Mouse (Mus musculus) intestine, postnatal 0 days (tissue): ENCODE data around the gene Serinc3. TPM values are rescaled to one million over a fixed set of nuclear protein-coding genes. Genes with fewer than 3 reads are reported as not detected.
A peak's percentile ranks its signal among the peaks of the same experiment; 100 is the strongest.
"Not testable (repeated sequence)": the region's sequence is repeated elsewhere in the genome, so short reads cannot be mapped to it uniquely, and the experiment has no call there.

Experiments
- ATAC-seq: fragments of 200-750 bp; cut with Nextera tagmentation; 2 replicates; pipeline ENCODE4 v1.8.0; 2017; ENCODE audit warnings: mild to moderate bottlenecking, moderate TSS enrichment, moderate library complexity
- H3K27ac ChIP-seq: fragments of 300-500 bp; sonication (generic); 2 replicates; pipeline ENCODE4 v1.5.1; 2014; ENCODE audit warnings: mild to moderate bottlenecking, low read depth, low read length, moderate library complexity
- H3K27me3 ChIP-seq: fragments of 300-500 bp; sonication (generic); replicated peaks from 2 replicates; pipeline ENCODE4 v1.6.1; 2014; ENCODE audit warnings: low read length, mixed read lengths; ENCODE audit not compliant: control insufficient read depth, insufficient read depth
- H3K36me3 ChIP-seq: fragments of 300-500 bp; sonication (generic); 2 replicates; pipeline ENCODE4 v1.6.1; 2014; ENCODE audit warnings: mild to moderate bottlenecking, moderate library complexity; ENCODE audit not compliant: control insufficient read depth, insufficient read depth
- H3K4me1 ChIP-seq: fragments of 300-500 bp; sonication (generic); replicated peaks from 2 replicates; pipeline ENCODE4 v1.6.1; 2014; ENCODE audit warnings: antibody characterized with exemption, low read length, mixed read lengths; ENCODE audit not compliant: control insufficient read depth, insufficient read depth
- H3K4me2 ChIP-seq: fragments of 300-500 bp; sonication (generic); replicated peaks from 2 replicates; pipeline ENCODE4 v1.6.1; 2014; ENCODE audit warnings: low read depth, mild to moderate bottlenecking, moderate library complexity
- H3K4me3 ChIP-seq: fragments of 300-500 bp; sonication (generic); 2 replicates; pipeline ENCODE4 v1.5.1; 2014; ENCODE audit warnings: low read depth, low read length
- H3K9ac ChIP-seq: fragments of 300-500 bp; sonication (generic); 2 replicates; pipeline ENCODE4 v1.6.1; 2014; ENCODE audit warnings: mild to moderate bottlenecking, low read depth, low read length
- H3K9me3 ChIP-seq: fragments of 300-500 bp; sonication (generic); 2 replicates; pipeline ENCODE4 v1.6.1; 2016; ENCODE audit warnings: mixed run types; ENCODE audit not compliant: control insufficient read depth
- CTCF ChIP-seq: sonication (generic); IDR thresholded peaks from 2 replicates; pipeline ENCODE4 v1.5.1; 2016; ENCODE audit warnings: low read depth, mild to moderate bottlenecking, control low read depth, antibody characterized with exemption, moderate library complexity
- WGBS: fragments of 180-500 bp; shearing (Covaris S2); extraction: QIAGEN DNeasy Blood & Tissue Kit; methylation state at CpG from one replicate; pipeline ENCODE4 v1.1.7; 2014; 5-methylcytosine and 5-hydroxymethylcytosine counted together
- polyA plus RNA-seq: library from polyadenylated mRNA; unstranded; fragments of >200 nt; fragmentation: Nextera tagmentation; extraction: Ambion mirVana; gene quantifications from 2 replicates; pipeline ENCODE4 v1.2.1, GENCODE M21; 2015

The Serinc3 gene
- polyA plus RNA-seq, 1 experiment from 2014 or later, result 61.3 TPM

DNA sequence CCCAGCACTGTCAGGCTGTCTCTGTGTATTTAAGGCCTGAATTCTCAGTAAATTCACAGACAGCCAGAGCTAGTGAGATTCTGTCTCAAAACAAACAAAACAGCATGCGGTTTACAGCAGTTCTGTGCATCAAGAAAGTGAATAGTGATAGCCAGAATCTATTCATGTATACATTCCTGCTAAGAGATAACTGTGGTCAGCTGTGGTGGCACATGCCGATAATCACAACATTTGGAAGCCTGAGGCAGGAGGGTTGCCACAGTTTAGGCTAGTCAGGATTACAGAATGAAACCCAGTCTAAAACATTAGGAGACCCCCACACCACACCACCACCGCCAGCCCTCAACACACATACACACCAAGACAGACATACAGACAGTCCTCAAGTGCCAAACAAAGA, 44.8 kb upstream of the Serinc3 start:
- Histone ChIP-seq H3K9ac (no peak overlapping the region), H3K9me3 (no peaks in the 10 kb centered on the region), H3K4me1 (peaks cover 16% of the 10 kb centered on the region), H3K36me3 (no peaks in the 10 kb centered on the region), H3K4me2 (no peak overlapping the region), H3K27ac (no peak overlapping the region), H3K4me3 (no peak overlapping the region), H3K27me3 (no peaks in the 10 kb centered on the region)
- no peak for ATAC-seq
- TF ChIP-seq CTCF, result no peak
- WGBS, result 70% methylated on average over 3 of the region's 3 CpGs

DNA sequence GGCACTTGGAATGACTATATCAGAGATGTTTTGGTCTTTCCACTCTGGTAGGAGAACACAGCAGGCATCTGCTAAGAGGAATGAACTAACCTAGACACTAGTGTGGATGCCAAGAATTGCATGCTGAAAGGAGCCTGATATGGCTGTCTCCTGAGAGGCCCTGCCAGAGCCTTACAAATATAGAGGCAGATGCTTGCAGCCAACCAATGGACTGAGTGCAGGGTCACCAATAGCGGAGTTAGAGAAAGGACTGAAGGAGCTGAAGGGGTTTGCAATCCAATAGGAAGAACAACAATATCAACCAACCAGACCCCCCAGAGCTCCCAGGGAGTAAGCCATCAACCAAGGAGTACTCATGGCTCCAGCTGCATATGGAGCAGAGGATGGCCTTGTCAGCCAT, 43.4 kb upstream of the Serinc3 start:
- 93% methylated on average over 1 of the region's 1 CpGs for WGBS
- not testable (repeated sequence) for H3K27me3 ChIP-seq, ATAC-seq

DNA sequence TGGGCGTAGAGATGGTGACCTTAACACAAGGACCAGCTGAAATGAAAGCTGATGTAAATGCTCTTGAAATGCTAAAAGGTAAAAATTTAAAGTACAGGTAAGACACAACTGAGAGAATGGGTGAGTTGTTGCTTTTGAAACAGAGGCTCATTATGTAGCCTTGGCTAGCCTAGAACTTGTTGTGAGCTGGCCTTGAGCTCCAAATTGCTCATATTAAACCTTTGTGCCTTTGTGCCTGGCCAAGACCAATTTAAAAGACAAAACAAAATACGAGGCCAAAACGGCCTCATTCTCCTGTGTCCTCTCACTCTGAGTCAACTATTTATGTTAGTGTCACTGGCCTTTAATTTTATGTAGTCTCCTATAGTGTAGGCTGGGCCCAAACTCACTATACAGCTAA, 42.0 kb upstream of the Serinc3 start:
- Histone ChIP-seq H3K4me3 (no peak overlapping the region), H3K9ac (no peak overlapping the region), H3K4me1 (peaks cover 7% of the 10 kb centered on the region; the same call in 1 of the 2 replicates), H3K27ac (no peak overlapping the region), H3K36me3 (no peaks in the 10 kb centered on the region), H3K27me3 (no peaks in the 10 kb centered on the region), H3K9me3 (no peaks in the 10 kb centered on the region), H3K4me2 (no peak overlapping the region)
- TF ChIP-seq CTCF, result no peak
- no peak for ATAC-seq
- WGBS, result 73% methylated on average over 3 of the region's 3 CpGs

More for the DNA sequence above, 43.4 kb upstream of the Serinc3 start:
- H3K36me3 ChIP-seq, H3K4me3 ChIP-seq, H3K27ac ChIP-seq, H3K9me3 ChIP-seq, H3K4me2 ChIP-seq, H3K9ac ChIP-seq: not testable (repeated sequence)
- peaks cover 15% of the 10 kb centered on the region for H3K4me1 ChIP-seq

DNA sequence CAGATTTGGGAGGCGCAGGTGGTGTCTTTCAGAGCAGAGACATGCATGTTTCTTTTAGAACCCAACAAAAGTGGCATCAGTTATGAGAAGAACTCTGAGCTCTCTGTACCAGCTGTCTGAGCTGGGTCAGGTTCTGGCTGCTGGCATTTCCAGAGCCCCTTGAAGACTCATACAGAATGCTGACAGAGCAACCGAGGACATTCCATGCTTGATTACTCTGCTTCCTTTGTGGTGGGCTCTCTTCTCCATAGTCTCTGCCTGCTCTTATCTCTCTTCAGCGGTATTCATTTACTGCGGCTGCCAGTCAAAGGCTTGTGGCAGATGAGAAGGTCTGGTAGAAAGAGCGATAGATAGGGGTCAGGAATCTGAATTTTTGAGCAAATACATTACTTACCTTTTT, 41.3 kb upstream of the Serinc3 start:
- H3K4me2 ChIP-seq, result no peak overlapping the region
- H3K27me3 ChIP-seq, result no peaks in the 10 kb centered on the region
- no peak overlapping the region for H3K4me3 ChIP-seq
- H3K4me1 ChIP-seq, result peaks cover 6% of the 10 kb centered on the region; the same call in 1 of the 2 replicates
- H3K9ac ChIP-seq, result no peak overlapping the region
- H3K27ac ChIP-seq, result peak overlapping the region; percentile 28; the same call in 1 of the 2 replicates
- no peaks in the 10 kb centered on the region for H3K9me3 ChIP-seq
- whole genome bisulfite sequencing, result 52% methylated on average over 5 of the region's 5 CpGs
- ATAC-seq, result no peak
- H3K36me3 ChIP-seq, result no peaks in the 10 kb centered on the region
- no peak for TF ChIP-seq CTCF

DNA sequence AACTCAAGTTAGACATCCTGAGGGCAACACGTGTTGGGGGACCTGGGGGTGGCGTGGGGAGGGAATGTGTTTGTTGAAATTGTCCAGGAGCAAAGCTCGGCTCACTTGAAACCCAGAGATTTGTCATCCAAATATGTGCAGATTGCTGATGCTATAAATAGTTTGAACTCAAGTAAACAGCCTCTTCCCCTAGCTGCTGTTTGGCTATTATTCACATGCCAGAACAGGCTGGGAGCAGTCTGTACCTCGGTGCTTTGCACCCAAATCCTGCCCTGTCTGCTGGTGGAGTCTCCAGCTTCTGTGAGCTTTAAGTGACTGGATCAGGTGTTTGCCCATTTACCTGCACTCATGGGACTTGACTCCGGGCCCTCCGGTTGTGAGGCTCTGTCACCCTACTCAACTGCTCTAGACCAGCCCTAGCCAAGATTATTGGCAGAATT, 40.9 kb upstream of the Serinc3 start:
- no peaks in the 10 kb centered on the region for H3K9me3 ChIP-seq
- H3K27me3 ChIP-seq, result no peaks in the 10 kb centered on the region
- WGBS, result 46% methylated on average over 6 of the region's 6 CpGs
- H3K4me1 ChIP-seq, result peaks cover 6% of the 10 kb centered on the region; the same call in 1 of the 2 replicates
- H3K36me3 ChIP-seq, result no peaks in the 10 kb centered on the region
- ATAC-seq, result no peak
- 0 out of 2 replicates have a peak, but pooled peaks have one; percentile 13 for TF ChIP-seq CTCF
- no peak overlapping the region for H3K4me2 ChIP-seq
- H3K4me3 ChIP-seq, result no peak overlapping the region
- H3K27ac ChIP-seq, result peak overlapping the region; percentile 28; the same call in 1 of the 2 replicates
- no peak overlapping the region for H3K9ac ChIP-seq

DNA sequence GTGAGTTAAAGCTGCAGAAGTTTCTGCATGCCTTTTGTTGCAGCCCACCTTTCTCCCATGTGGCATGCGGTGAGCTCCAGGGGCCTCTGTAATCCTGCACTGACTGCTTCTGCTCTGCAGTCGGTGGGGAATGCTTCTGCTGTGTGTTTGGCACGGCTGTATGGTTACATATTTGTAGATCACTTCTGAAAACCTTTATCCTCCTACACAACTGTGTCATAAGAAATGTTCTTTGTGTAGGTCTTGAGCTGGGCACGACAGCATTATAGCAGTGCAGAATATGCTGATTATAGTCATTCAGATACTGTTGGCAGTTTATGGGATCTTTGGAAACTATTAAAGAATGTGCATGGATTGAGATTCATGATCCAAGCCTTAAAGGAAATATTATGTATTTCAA, 40.4 kb upstream of the Serinc3 start:
- 30% methylated on average over 4 of the region's 4 CpGs for WGBS
- peaks cover 6% of the 10 kb centered on the region; the same call in 1 of the 2 replicates for H3K4me1 ChIP-seq
- H3K27me3 ChIP-seq, result no peaks in the 10 kb centered on the region
- H3K4me3 ChIP-seq, result no peak overlapping the region
- no peak for ATAC-seq
- no peaks in the 10 kb centered on the region for H3K36me3 ChIP-seq
- H3K9ac ChIP-seq, result no peak overlapping the region
- H3K9me3 ChIP-seq, result no peaks in the 10 kb centered on the region
- H3K27ac ChIP-seq, result no peak overlapping the region
- H3K4me2 ChIP-seq, result no peak overlapping the region
- TF ChIP-seq CTCF, result no peak

DNA sequence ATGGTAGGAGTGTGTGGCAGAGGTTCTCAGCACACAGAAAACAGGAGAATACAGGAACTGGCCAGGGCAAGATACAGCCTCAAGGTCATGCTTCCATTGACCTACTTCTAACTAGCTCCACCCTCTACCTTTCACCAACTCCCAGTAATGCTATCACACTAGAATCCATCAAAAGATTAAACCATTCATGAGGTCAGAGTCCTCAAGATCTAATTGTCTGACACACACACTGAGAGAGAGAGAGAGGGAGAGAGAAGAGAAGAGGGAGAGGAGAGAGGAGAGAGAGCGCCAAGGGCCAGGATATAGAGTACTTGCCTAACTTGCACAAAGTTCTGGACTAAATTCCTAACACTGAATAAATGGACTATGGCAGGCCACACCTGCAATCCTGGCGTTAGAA, 37.4 kb upstream of the Serinc3 start:
- H3K4me1 ChIP-seq, result peaks cover 6% of the 10 kb centered on the region; the same call in 1 of the 2 replicates

More for the DNA sequence above, 37.4 kb upstream of the Serinc3 start:
- H3K27ac ChIP-seq, result no peak overlapping the region
- TF ChIP-seq CTCF, result no peak
- no peak overlapping the region for H3K9ac ChIP-seq
- ATAC-seq, result peak; percentile 61; the same call in 1 of the 2 replicates
- no peaks in the 10 kb centered on the region for H3K9me3 ChIP-seq
- H3K4me2 ChIP-seq, result no peak overlapping the region
- 56% methylated on average over 2 of the region's 2 CpGs for WGBS
- no peaks in the 10 kb centered on the region for H3K27me3 ChIP-seq
- H3K36me3 ChIP-seq, result no peaks in the 10 kb centered on the region
- no peak overlapping the region for H3K4me3 ChIP-seq
